Mouse (Mus musculus): ENCODE measurements around the gene Bivm. TPM values are rescaled to one million over a fixed set of nuclear protein-coding genes. Genes with fewer than 3 reads are reported as not detected.

Bivm gene
- total RNA-seq (2021), result 1 to 10 TPM; 6.8 to 7.0 TPM
- long read RNA-seq, experiment 1, result 0 reads
- long read RNA-seq, experiment 2, partial matches to known transcripts, result 0 of 3 reads
- long read RNA-seq, experiment 2, other reads (novel, unspliced or antisense), result 3 of 3 reads

- intact Hi-C loops (cut with DNase I; ENCODE audit: low total_unique reads), result no loop called here
- peak; percentile 90 for DNase-seq
Measured at GRCm38 (mm10) chr1:44118239-44119054, at the start of gene Bivm, which contains the start of gene Kdelc1. Bivm (plus strand) TSS chr1:44118957. Kdelc1 (minus strand) TSS chr1:44118808.

GRCm38 (mm10) chr1:44101448-44102225 lies 17.1 kb upstream of the Bivm start:
- DNase-seq, result no peak
- intact Hi-C loops (cut with DNase I; ENCODE audit: low total_unique reads), result no loop called here

GRCm38 (mm10) chr1:44102259-44102717 lies 16.5 kb upstream of the Bivm start, which contains the start of gene Tex30:
Tex30 (minus strand) TSS chr1:44102441.
- peak; percentile 94 for DNase-seq
- intact Hi-C loops (cut with DNase I; ENCODE audit: low total_unique reads), result no loop called here

- no peak for DNase-seq
- intact Hi-C loops (cut with DNase I; ENCODE audit: low total_unique reads), result no loop called here
Measured at GRCm38 (mm10) chr1:44102939-44103338, 15.8 kb upstream of the Bivm start.

GRCm38 (mm10) chr1:44117571-44117970 lies 1.2 kb upstream of the Bivm start:
- DNase-seq, result no peak
- intact Hi-C loops (cut with DNase I; ENCODE audit: low total_unique reads), result no loop called here

GRCm38 (mm10) chr1:44119201-44120073 lies 680 bp downstream of the Bivm start:
- intact Hi-C loops (cut with DNase I; ENCODE audit: low total_unique reads), result no loop called here
- DNase-seq, result peak; percentile 83

GRCm38 (mm10) chr1:44120074-44120406 lies 1.3 kb downstream of the Bivm start:
- intact Hi-C loops (cut with DNase I; ENCODE audit: low total_unique reads), result no loop called here
- no peak for DNase-seq

- intact Hi-C loops (cut with DNase I; ENCODE audit: low total_unique reads), result no loop called here
- DNase-seq, result no peak
Measured at GRCm38 (mm10) chr1:44122256-44122655, 3.5 kb downstream of the Bivm start.

GRCm38 (mm10) chr1:44125590-44125989 lies 6.8 kb downstream of the Bivm start:
- no peak for DNase-seq
- intact Hi-C loops (cut with DNase I; ENCODE audit: low total_unique reads), result no loop called here

- intact Hi-C loops (cut with DNase I; ENCODE audit: low total_unique reads), result no loop called here
- no peak for DNase-seq
Measured at GRCm38 (mm10) chr1:44129929-44130581, 11.3 kb downstream of the Bivm start.

GRCm38 (mm10) chr1:44140232-44140631 lies 21.5 kb downstream of the Bivm start:
- DNase-seq, result no peak
- intact Hi-C loops (cut with DNase I; ENCODE audit: low total_unique reads), result no loop called here

- intact Hi-C loops (cut with DNase I; ENCODE audit: low total_unique reads), result no loop called here
- DNase-seq, result no peak
Measured at GRCm38 (mm10) chr1:44142747-44143146, 24.0 kb downstream of the Bivm start.

GRCm38 (mm10) chr1:44147563-44148381 lies 29.0 kb downstream of the Bivm start, which contains the start of gene Ercc5:
Ercc5 (plus strand) TSS chr1:44147744.
- intact Hi-C loops (cut with DNase I; ENCODE audit: low total_unique reads), result no loop called here
- DNase-seq, result peak; percentile 73

- intact Hi-C loops (cut with DNase I; ENCODE audit: low total_unique reads), result no loop called here
- no peak for DNase-seq
Measured at GRCm38 (mm10) chr1:44148706-44149105, 29.9 kb downstream of the Bivm start.

- DNase-seq, result no peak
- intact Hi-C loops (cut with DNase I; ENCODE audit: low total_unique reads), result no loop called here
Measured at GRCm38 (mm10) chr1:44155287-44155686, 36.5 kb downstream of the Bivm start.

- intact Hi-C loops (cut with DNase I; ENCODE audit: low total_unique reads), result no loop called here
- DNase-seq, result no peak
Measured at GRCm38 (mm10) chr1:44158317-44158716, 39.6 kb downstream of the Bivm start.

GRCm38 (mm10) chr1:44161818-44162217 lies 43.1 kb downstream of the Bivm start:
- DNase-seq, result no peak
- intact Hi-C loops (cut with DNase I; ENCODE audit: low total_unique reads), result no loop called here

- no peak for DNase-seq
- intact Hi-C loops (cut with DNase I; ENCODE audit: low total_unique reads), result no loop called here
Measured at GRCm38 (mm10) chr1:44162389-44162788, 43.6 kb downstream of the Bivm start.

All from gastrocnemius, postnatal 14 days (tissue).